Mouse (Mus musculus) hindbrain, embryonic 13.5 days (tissue): Measurements from ENCODE around the gene Ankrd33b. TPM values are rescaled to one million over a fixed set of nuclear protein-coding genes. Genes with fewer than 3 reads are reported as not detected.

Experiments
- ATAC-seq: fragments of 200-750 bp; cut with Nextera tagmentation; 2 replicates; pipeline ENCODE4 v1.8.0; 2017; ENCODE audit warnings: moderate TSS enrichment; ENCODE audit not compliant: low FRiP score
- H3K27ac ChIP-seq: fragments of 300-500 bp; sonication (generic); 2 replicates; pipeline ENCODE4 v1.5.1; 2015; ENCODE audit warnings: inconsistent platforms, mild to moderate bottlenecking, moderate library complexity
- H3K27me3 ChIP-seq: fragments of 300-500 bp; sonication (generic); 2 replicates; pipeline ENCODE4 v1.6.1; 2015; ENCODE audit warnings: mild to moderate bottlenecking, inconsistent platforms
- H3K36me3 ChIP-seq: fragments of 300-500 bp; sonication (generic); 2 replicates; pipeline ENCODE4 v1.6.1; 2015; ENCODE audit warnings: mild to moderate bottlenecking, inconsistent platforms
- H3K4me1 ChIP-seq: fragments of 300-500 bp; sonication (generic); replicated peaks from 2 replicates; pipeline ENCODE4 v1.6.1; 2015; ENCODE audit warnings: inconsistent platforms
- H3K4me2 ChIP-seq: fragments of 300-500 bp; sonication (generic); 2 replicates; pipeline ENCODE4 v1.6.1; 2015; ENCODE audit warnings: inconsistent platforms, mild to moderate bottlenecking, moderate library complexity
- H3K4me3 ChIP-seq: fragments of 300-500 bp; sonication (generic); 2 replicates; pipeline ENCODE4 v1.5.1; 2015; ENCODE audit warnings: mild to moderate bottlenecking, inconsistent platforms
- H3K9ac ChIP-seq: fragments of 300-500 bp; sonication (generic); 2 replicates; pipeline ENCODE4 v1.6.1; 2015; ENCODE audit warnings: mild to moderate bottlenecking, inconsistent platforms
- H3K9me3 ChIP-seq: fragments of 300-500 bp; sonication (generic); 2 replicates; pipeline ENCODE4 v1.6.1; 2016; ENCODE audit warnings: inconsistent platforms
- WGBS: fragments of 180-500 bp; shearing (Covaris S2); methylation state at CpG from one replicate; pipeline ENCODE4 v1.1.7; 2015; 5-methylcytosine and 5-hydroxymethylcytosine counted together
- polyA plus RNA-seq: library from polyadenylated mRNA; unstranded; fragments of >200 nt; fragmentation: Nextera tagmentation; extraction: Ambion mirVana; gene quantifications from 2 replicates; pipeline ENCODE4 v1.2.1, GENCODE M21; 2015

Ankrd33b gene
- polyA plus RNA-seq, 1 experiment from 2014 or later: 1.5 TPM

- ATAC-seq: no peak
- WGBS: 85% methylated on average over 5 of the region's 5 CpGs
These were observed 19.3 kb downstream of the Ankrd33b start for GRCm38 (mm10) chr15:31348241-31348640.

GRCm38 (mm10) chr15:31346508-31346907 is 21.0 kb downstream of the Ankrd33b start:
- Histone ChIP-seq H3K9me3 (no peaks in the 10 kb centered on the region), H3K4me1 (peaks cover 20% of the 10 kb centered on the region), H3K9ac (no peak overlapping the region), H3K4me2 (no peak overlapping the region), H3K27ac (no peak overlapping the region), H3K36me3 (no peaks in the 10 kb centered on the region), H3K27me3 (no peaks in the 10 kb centered on the region), H3K4me3 (no peak overlapping the region)
- 66% methylated on average over 2 of the region's 2 CpGs for WGBS
- ATAC-seq: no peak

More at GRCm38 (mm10) chr15:31348241-31348640, 19.3 kb downstream of the Ankrd33b start:
- Histone ChIP-seq H3K9ac (no peak overlapping the region), H3K27ac (no peak overlapping the region), H3K36me3 (no peaks in the 10 kb centered on the region), H3K4me3 (no peak overlapping the region), H3K4me1 (peaks cover 8% of the 10 kb centered on the region; the same call in 1 of the 2 replicates), H3K27me3 (0 out of 2 replicates have a peak, but pooled peaks cover 3% of the 10 kb centered on the region), H3K9me3 (no peaks in the 10 kb centered on the region), H3K4me2 (no peak overlapping the region)

GRCm38 (mm10) chr15:31345366-31345765 is 22.2 kb downstream of the Ankrd33b start:
- no peak overlapping the region for H3K27ac ChIP-seq
- no peaks in the 10 kb centered on the region for H3K36me3 ChIP-seq
- no peak for ATAC-seq
- WGBS: 82% methylated on average over 9 of the region's 9 CpGs
- no peak overlapping the region for H3K9ac ChIP-seq
- no peaks in the 10 kb centered on the region for H3K27me3 ChIP-seq
- H3K9me3 ChIP-seq: no peaks in the 10 kb centered on the region
- H3K4me3 ChIP-seq: no peak overlapping the region
- peaks cover 20% of the 10 kb centered on the region for H3K4me1 ChIP-seq
- H3K4me2 ChIP-seq: no peak overlapping the region

- Histone ChIP-seq H3K27me3 (no peaks in the 10 kb centered on the region), H3K27ac (no peak overlapping the region), H3K4me2 (no peak overlapping the region), H3K9ac (no peak overlapping the region), H3K9me3 (no peaks in the 10 kb centered on the region), H3K4me1 (peaks cover 20% of the 10 kb centered on the region), H3K36me3 (no peaks in the 10 kb centered on the region), H3K4me3 (no peak overlapping the region)
- 81% methylated on average over 18 of the region's 18 CpGs for WGBS
- ATAC-seq: no peak
These were observed 22.7 kb downstream of the Ankrd33b start for GRCm38 (mm10) chr15:31344811-31345211.

- WGBS: 18% methylated on average over 6 of the region's 6 CpGs
- no peak for ATAC-seq
These were observed 23.9 kb downstream of the Ankrd33b start for GRCm38 (mm10) chr15:31343602-31344001.

GRCm38 (mm10) chr15:31342496-31342901 is 25.0 kb downstream of the Ankrd33b start:
- Histone ChIP-seq H3K4me1 (peaks cover 20% of the 10 kb centered on the region), H3K4me2 (no peak overlapping the region), H3K36me3 (no peaks in the 10 kb centered on the region), H3K27ac (no peak overlapping the region), H3K27me3 (no peaks in the 10 kb centered on the region), H3K9ac (no peak overlapping the region), H3K9me3 (no peaks in the 10 kb centered on the region), H3K4me3 (no peak overlapping the region)
- ATAC-seq: no peak
- 48% methylated on average over 8 of the region's 8 CpGs for WGBS

More at GRCm38 (mm10) chr15:31343602-31344001, 23.9 kb downstream of the Ankrd33b start:
- Histone ChIP-seq H3K36me3 (no peaks in the 10 kb centered on the region), H3K9ac (no peak overlapping the region), H3K4me3 (no peak overlapping the region), H3K4me2 (no peak overlapping the region), H3K4me1 (peaks cover 20% of the 10 kb centered on the region), H3K27me3 (no peaks in the 10 kb centered on the region), H3K27ac (no peak overlapping the region), H3K9me3 (no peaks in the 10 kb centered on the region)

GRCm38 (mm10) chr15:31342001-31342400 is 25.5 kb downstream of the Ankrd33b start:
- no peaks in the 10 kb centered on the region for H3K36me3 ChIP-seq
- no peak overlapping the region for H3K9ac ChIP-seq
- peaks cover 20% of the 10 kb centered on the region for H3K4me1 ChIP-seq
- WGBS: 37% methylated on average over 1 of the region's 1 CpGs
- H3K4me2 ChIP-seq: no peak overlapping the region
- H3K9me3 ChIP-seq: no peaks in the 10 kb centered on the region
- ATAC-seq: 0 out of 2 replicates have a peak, but pooled peaks have one; percentile 42
- no peak overlapping the region for H3K4me3 ChIP-seq
- H3K27me3 ChIP-seq: no peaks in the 10 kb centered on the region
- H3K27ac ChIP-seq: no peak overlapping the region

- Histone ChIP-seq H3K4me2 (no peak overlapping the region), H3K9me3 (no peaks in the 10 kb centered on the region), H3K9ac (no peak overlapping the region), H3K4me3 (no peak overlapping the region), H3K4me1 (peaks cover 16% of the 10 kb centered on the region), H3K36me3 (no peaks in the 10 kb centered on the region), H3K27me3 (no peaks in the 10 kb centered on the region), H3K27ac (no peak overlapping the region)
- no peak for ATAC-seq
- WGBS: 89% methylated on average over 10 of the region's 10 CpGs
These were observed 28.8 kb downstream of the Ankrd33b start for GRCm38 (mm10) chr15:31338656-31339291.

GRCm38 (mm10) chr15:31337983-31338382 is 29.5 kb downstream of the Ankrd33b start:
- Histone ChIP-seq H3K9ac (no peak overlapping the region), H3K4me1 (peaks cover 12% of the 10 kb centered on the region), H3K27me3 (no peaks in the 10 kb centered on the region), H3K4me2 (no peak overlapping the region), H3K9me3 (no peaks in the 10 kb centered on the region), H3K4me3 (no peak overlapping the region), H3K36me3 (no peaks in the 10 kb centered on the region), H3K27ac (no peak overlapping the region)
- ATAC-seq: no peak
- WGBS: 94% methylated on average over 6 of the region's 6 CpGs

- peaks cover 6% of the 10 kb centered on the region for H3K4me1 ChIP-seq
- H3K9me3 ChIP-seq: no peaks in the 10 kb centered on the region
- no peak overlapping the region for H3K27ac ChIP-seq
- no peak overlapping the region for H3K4me3 ChIP-seq
- H3K36me3 ChIP-seq: no peaks in the 10 kb centered on the region
- no peaks in the 10 kb centered on the region for H3K27me3 ChIP-seq
- no peak overlapping the region for H3K4me2 ChIP-seq
- WGBS: 82% methylated on average over 14 of the region's 14 CpGs
- H3K9ac ChIP-seq: no peak overlapping the region
- no peak for ATAC-seq
These were observed 30.3 kb downstream of the Ankrd33b start for GRCm38 (mm10) chr15:31337192-31337741.

- no peaks in the 10 kb centered on the region for H3K9me3 ChIP-seq
- no peak overlapping the region for H3K27ac ChIP-seq
- H3K4me2 ChIP-seq: no peak overlapping the region
- 74% methylated on average over 4 of the region's 4 CpGs for WGBS
- no peaks in the 10 kb centered on the region for H3K36me3 ChIP-seq
- no peak overlapping the region for H3K4me3 ChIP-seq
- H3K4me1 ChIP-seq: no peaks in the 10 kb centered on the region; the same call in 1 of the 2 replicates
- ATAC-seq: no peak
- H3K27me3 ChIP-seq: no peaks in the 10 kb centered on the region
- no peak overlapping the region for H3K9ac ChIP-seq
These were observed 30.8 kb downstream of the Ankrd33b start for GRCm38 (mm10) chr15:31336685-31337084.

- ATAC-seq: no peak
- Histone ChIP-seq H3K9me3 (no peaks in the 10 kb centered on the region), H3K36me3 (no peaks in the 10 kb centered on the region), H3K9ac (no peak overlapping the region), H3K4me1 (no peaks in the 10 kb centered on the region), H3K4me2 (no peak overlapping the region), H3K27me3 (no peaks in the 10 kb centered on the region), H3K27ac (no peak overlapping the region), H3K4me3 (no peak overlapping the region)
- WGBS: 93% methylated on average over 5 of the region's 5 CpGs
These were observed 32.7 kb downstream of the Ankrd33b start for GRCm38 (mm10) chr15:31334829-31335228.
